Mouse (Mus musculus) common myeloid progenitor, adult 5-6 weeks (primary cell): ENCODE measurements around the gene Uaca. TPM values are rescaled to one million over a fixed set of nuclear protein-coding genes. Genes with fewer than 3 reads are reported as not detected.

Source experiments
- ATAC-seq: replicated peaks from 2 replicates; pipeline ENCODE4 v1.8.0; 2016; ENCODE audit warnings: low read depth, mild to moderate bottlenecking, moderate TSS enrichment, inconsistent platforms; ENCODE audit not compliant: poor library complexity, severe bottlenecking
- total RNA-seq: library from RNA; stranded (forward); fragments of 200-1000, 187-1606 nt; gene quantifications from 2 replicates; pipeline ENCODE4 v1.2.3, GENCODE M21; 2017

The Uaca gene
- 1.9 and 2.4 TPM in 2 replicates for total RNA-seq

- ATAC-seq = peak; percentile 82
These were observed at the start of gene Uaca for GRCm38 (mm10) chr9:60794210-60794840. Gene Uaca (plus strand): TSS chr9:60794542.

GRCm38 (mm10) chr9:60744971-60745370 lies 49.4 kb upstream of the Uaca start:
- ATAC-seq = no peak

- ATAC-seq = no peak
These were observed 47.8 kb upstream of the Uaca start for GRCm38 (mm10) chr9:60746561-60746960.

- no peak for ATAC-seq
These were observed 46.7 kb upstream of the Uaca start for GRCm38 (mm10) chr9:60747672-60748071.

GRCm38 (mm10) chr9:60748191-60748590 lies 46.2 kb upstream of the Uaca start:
- ATAC-seq = no peak

- no peak for ATAC-seq
These were observed 45.2 kb upstream of the Uaca start for GRCm38 (mm10) chr9:60749105-60749504.

GRCm38 (mm10) chr9:60751098-60751497 lies 43.2 kb upstream of the Uaca start:
- ATAC-seq = no peak

GRCm38 (mm10) chr9:60751971-60752370 lies 42.4 kb upstream of the Uaca start:
- ATAC-seq = no peak

- ATAC-seq = no peak
These were observed 41.7 kb upstream of the Uaca start for GRCm38 (mm10) chr9:60752636-60753035.

- peak; percentile 76 for ATAC-seq
These were observed 38.1 kb upstream of the Uaca start for GRCm38 (mm10) chr9:60756258-60756657.

- ATAC-seq = no peak
These were observed 37.2 kb upstream of the Uaca start for GRCm38 (mm10) chr9:60756866-60757740.

GRCm38 (mm10) chr9:60757817-60758216 lies 36.5 kb upstream of the Uaca start:
- peak; percentile 54; the same call in 1 of the 2 replicates for ATAC-seq

GRCm38 (mm10) chr9:60759436-60760007 lies 34.8 kb upstream of the Uaca start:
- no peak for ATAC-seq

- ATAC-seq = no peak
These were observed 29.2 kb upstream of the Uaca start for GRCm38 (mm10) chr9:60765181-60765580.

- ATAC-seq = no peak
These were observed 25.9 kb upstream of the Uaca start for GRCm38 (mm10) chr9:60768393-60768792.

- no peak for ATAC-seq
These were observed 24.6 kb upstream of the Uaca start for GRCm38 (mm10) chr9:60769711-60770111.

- no peak for ATAC-seq
These were observed 20.6 kb upstream of the Uaca start for GRCm38 (mm10) chr9:60773713-60774112.

- no peak for ATAC-seq
These were observed 17.4 kb upstream of the Uaca start for GRCm38 (mm10) chr9:60776899-60777298.

- ATAC-seq = no peak
These were observed 12.1 kb upstream of the Uaca start for GRCm38 (mm10) chr9:60782057-60782789.

GRCm38 (mm10) chr9:60785069-60785468 lies 9.3 kb upstream of the Uaca start:
- no peak for ATAC-seq
